10 mouse cellular contexts compared by ENCODE assay signal in genomic region chr11:95982475-95982874, GRCm38 (mm10). TPM values are rescaled to one million over a fixed set of nuclear protein-coding genes. Genes with fewer than 3 reads are reported as not detected.
DNase-seq lines count a peak whose midpoint lies in the region; ATAC-seq and TF ChIP-seq lines count a peak whose summit lies in the region.
"Had no signal": no experiment of that assay in that cellular context is flagged by ENCODE, and none has a peak within 500 bp of the region (broad histone marks: within the 10 kb centered on the region; RNA-seq: fewer than 3 reads in every experiment).

No protein-coding gene starts in this region.

- no peak overlapping the region for H3K4me2 ChIP-seq in hindbrain, embryonic 12.5 days (replicated peaks)
- H3K4me2 ChIP-seq in hindbrain, embryonic 14.5 days (replicated peaks): no peak overlapping the region
- peak overlapping the region; percentile 49 for H3K4me2 ChIP-seq in kidney, postnatal 0 days (ENCODE audit: low read length)

- H3K36me3 ChIP-seq in hindbrain, embryonic 12.5 days: peaks cover 29% of the 10 kb centered on the region
- H3K36me3 ChIP-seq in hindbrain, embryonic 14.5 days (replicated peaks; ENCODE audit: control insufficient read depth, insufficient read depth): peaks cover 4% of the 10 kb centered on the region; the same call in 1 of the 2 replicates
- peaks cover 5% of the 10 kb centered on the region; the same call in 1 of the 2 replicates for H3K36me3 ChIP-seq in kidney, postnatal 0 days (ENCODE audit: insufficient read depth, low read length)

- 60% methylated on average over 1 of the region's 1 CpGs for whole genome bisulfite sequencing in hindbrain, embryonic 12.5 days
- 36% methylated on average over 1 of the region's 1 CpGs for WGBS in hindbrain, embryonic 14.5 days
- WGBS in kidney, postnatal 0 days: 11% methylated on average over 1 of the region's 1 CpGs

- no peak for ATAC-seq in hindbrain, embryonic 12.5 days (ENCODE audit: low FRiP score)
- no peak for ATAC-seq in hindbrain, embryonic 14.5 days (ENCODE audit: low FRiP score)
- peak; percentile 88 for ATAC-seq in kidney, postnatal 0 days (replicated peaks; ENCODE audit: low FRiP score, low read depth)

- H3K9me3 ChIP-seq in hindbrain, embryonic 12.5 days (replicated peaks): no peaks in the 10 kb centered on the region
- H3K9me3 ChIP-seq in hindbrain, embryonic 14.5 days (ENCODE audit: control insufficient read depth, low read length): no peaks in the 10 kb centered on the region
- no peaks in the 10 kb centered on the region for H3K9me3 ChIP-seq in kidney, postnatal 0 days (replicated peaks; ENCODE audit: low read length)

- DNase-seq in hindbrain, embryonic 14.5 days (ENCODE audit: low spot score): no peak
- peak; percentile 75 for DNase-seq in embryo, embryonic 9.5 days (ENCODE audit: extremely low spot score)
- DNase-seq in kidney, postnatal 0 days (ENCODE audit: low spot score): peak; percentile 89
- DNase-seq in mesoderm, embryonic 11.5 days (ENCODE audit: low read depth, low spot score): peak; percentile 73
- DNase-seq in testis, postnatal 14 days (ENCODE audit: low spot score): no peak
- DNase-seq in layer of hippocampus, adult 18-20 months (ENCODE audit: low spot score in 2 of 2): no peak
- no peak for DNase-seq in cerebellum, postnatal 4 days (ENCODE audit: low spot score in 2 of 2)
- DNase-seq: thymus, postnatal 14 days had no signal

- H3K27ac ChIP-seq in hindbrain, embryonic 12.5 days: peak overlapping the region; percentile 64
- no peak overlapping the region for H3K27ac ChIP-seq in hindbrain, embryonic 14.5 days
- H3K27ac ChIP-seq in kidney, postnatal 0 days: peak overlapping the region; percentile 87

- peaks cover 20% of the 10 kb centered on the region for H3K4me1 ChIP-seq in hindbrain, embryonic 12.5 days
- H3K4me1 ChIP-seq in hindbrain, embryonic 14.5 days (replicated peaks; ENCODE audit: control insufficient read depth, insufficient read depth, low read length): no peaks in the 10 kb centered on the region
- peaks cover 25% of the 10 kb centered on the region for H3K4me1 ChIP-seq in kidney, postnatal 0 days (replicated peaks; ENCODE audit: insufficient read depth, low read length)

- H3K9ac ChIP-seq in hindbrain, embryonic 12.5 days: no peak overlapping the region
- H3K9ac ChIP-seq in hindbrain, embryonic 14.5 days: no peak overlapping the region
- H3K9ac ChIP-seq in kidney, postnatal 0 days (ENCODE audit: low read depth, low read length): peak overlapping the region; percentile 43; the same call in 1 of the 2 replicates

- no peak for TF ChIP-seq CTCF in kidney, postnatal 0 days (IDR thresholded peaks at IDR 0.05; ENCODE audit: low read depth)

- H3K4me3 ChIP-seq in hindbrain, embryonic 12.5 days: no peak overlapping the region
- H3K4me3 ChIP-seq in hindbrain, embryonic 14.5 days (replicated peaks; ENCODE audit: low read length): no peak overlapping the region
- peak overlapping the region; percentile 24 for H3K4me3 ChIP-seq in kidney, postnatal 0 days (replicated peaks; ENCODE audit: low read depth, low read length)

- H3K27me3 ChIP-seq in hindbrain, embryonic 12.5 days: no peaks in the 10 kb centered on the region
- no peaks in the 10 kb centered on the region for H3K27me3 ChIP-seq in hindbrain, embryonic 14.5 days (ENCODE audit: control insufficient read depth, insufficient read depth, low read length)
- no peaks in the 10 kb centered on the region for H3K27me3 ChIP-seq in kidney, postnatal 0 days (ENCODE audit: insufficient read depth, low read length)

RNA-seq across cellular contexts. Expression of gene Igf2bp1, which starts 23.3 kb away (rescaled TPM):
- polyA plus RNA-seq in hindbrain, embryonic 12.5 days (2016; fragmentation: Nextera tagmentation; extraction: Ambion mirVana): 71.1 and 73.3 TPM in 2 replicates
- polyA plus RNA-seq in hindbrain, embryonic 14.5 days (2014; fragmentation: Nextera tagmentation; extraction: Ambion mirVana): 6.5 and 7.0 TPM in 2 replicates
- polyA plus RNA-seq in kidney, postnatal 0 days (2015; fragmentation: Nextera tagmentation; extraction: Ambion mirVana): 14.9 and 20.5 TPM in 2 replicates
- total RNA-seq in layer of hippocampus, adult 18-20 months (2021): not detected
- total RNA-seq: gastrocnemius, adult 18-20 months had no signal

RNA-seq across cellular contexts. Expression of gene Gip, which starts 41.9 kb away (rescaled TPM):
- not detected in 2 replicates for polyA plus RNA-seq in hindbrain, embryonic 12.5 days (2016; fragmentation: Nextera tagmentation; extraction: Ambion mirVana)
- polyA plus RNA-seq in hindbrain, embryonic 14.5 days (2014; fragmentation: Nextera tagmentation; extraction: Ambion mirVana): not detected in 2 replicates
- not detected in 2 replicates for polyA plus RNA-seq in kidney, postnatal 0 days (2015; fragmentation: Nextera tagmentation; extraction: Ambion mirVana)
- total RNA-seq in layer of hippocampus, adult 18-20 months (2021): not detected
- total RNA-seq: gastrocnemius, adult 18-20 months had no signal

RNA-seq across cellular contexts. Expression of gene Snf8, which starts 52.2 kb away (rescaled TPM):
- 115 and 118 TPM in 2 replicates for polyA plus RNA-seq in hindbrain, embryonic 12.5 days (2016; fragmentation: Nextera tagmentation; extraction: Ambion mirVana)
- polyA plus RNA-seq in hindbrain, embryonic 14.5 days (2014; fragmentation: Nextera tagmentation; extraction: Ambion mirVana): 46.3 and 57.3 TPM in 2 replicates
- 85.8 and 90.6 TPM in 2 replicates for polyA plus RNA-seq in kidney, postnatal 0 days (2015; fragmentation: Nextera tagmentation; extraction: Ambion mirVana)
- 100 to 1,000 TPM; 104 to 106 TPM for total RNA-seq in layer of hippocampus, adult 18-20 months (2021)

Comparison
In these comparisons a context has a peak if more than half of its experiments do, and no peak if none do; other contexts are left out.
1. DNase-seq: peak in embryo, embryonic 9.5 days (single experiment), kidney, postnatal 0 days (single experiment) and mesoderm, embryonic 11.5 days (single experiment); none in hindbrain, embryonic 14.5 days (single experiment), testis, postnatal 14 days (single experiment), layer of hippocampus, adult 18-20 months (0 of 2) and cerebellum, postnatal 4 days (0 of 2).